Mouse (Mus musculus) heart, embryonic 12.5 days (tissue): ENCODE data around the gene Eif3k. TPM values are rescaled to one million over a fixed set of nuclear protein-coding genes. Genes with fewer than 3 reads are reported as not detected.

Experiments used
- ATAC-seq: fragments of 200-750 bp; cut with Nextera tagmentation; 2 replicates; pipeline ENCODE4 v1.8.0; 2017; ENCODE audit warnings: moderate TSS enrichment, moderate library complexity; ENCODE audit not compliant: insufficient number of reproducible peaks, low FRiP score
- H3K27ac ChIP-seq: fragments of 300-500 bp; sonication (generic); 2 replicates; pipeline ENCODE4 v1.5.1; 2016; ENCODE audit warnings: mild to moderate bottlenecking, moderate library complexity; ENCODE audit not compliant: poor library complexity, severe bottlenecking
- H3K27me3 ChIP-seq: fragments of 300-500 bp; sonication (generic); replicated peaks from 2 replicates; pipeline ENCODE4 v1.6.1; 2016; ENCODE audit warnings: mild to moderate bottlenecking, moderate library complexity
- H3K36me3 ChIP-seq: fragments of 300-500 bp; sonication (generic); 2 replicates; pipeline ENCODE4 v1.6.1; 2016; ENCODE audit warnings: mild to moderate bottlenecking, moderate library complexity
- H3K4me1 ChIP-seq: fragments of 300-500 bp; sonication (generic); replicated peaks from 2 replicates; pipeline ENCODE4 v1.6.1; 2016; ENCODE audit warnings: mild to moderate bottlenecking
- H3K4me2 ChIP-seq: fragments of 300-500 bp; sonication (generic); 2 replicates; pipeline ENCODE4 v1.6.1; 2016; ENCODE audit warnings: mild to moderate bottlenecking, moderate library complexity
- H3K4me3 ChIP-seq: fragments of 300-500 bp; sonication (generic); 2 replicates; pipeline ENCODE4 v1.5.1; 2016; ENCODE audit warnings: mild to moderate bottlenecking
- H3K9ac ChIP-seq: fragments of 300-500 bp; sonication (generic); 2 replicates; pipeline ENCODE4 v1.6.1; 2016; ENCODE audit warnings: mild to moderate bottlenecking, moderate library complexity
- H3K9me3 ChIP-seq: fragments of 300-500 bp; sonication (generic); replicated peaks from 2 replicates; pipeline ENCODE4 v1.6.1; 2016; ENCODE audit warnings: mild to moderate bottlenecking, moderate library complexity
- WGBS: fragments of 180-500 bp; shearing (Covaris S2); methylation state at CpG from one replicate; pipeline ENCODE4 v1.1.7; 2016; 5-methylcytosine and 5-hydroxymethylcytosine counted together
- polyA plus RNA-seq: library from polyadenylated mRNA; unstranded; fragments of >200 nt; fragmentation: Nextera tagmentation; extraction: Ambion mirVana; gene quantifications from 2 replicates; pipeline ENCODE4 v1.2.1, GENCODE M21; 2016

The Eif3k gene
- polyA plus RNA-seq, 1 experiment from 2014 or later = 254 TPM

DNA sequence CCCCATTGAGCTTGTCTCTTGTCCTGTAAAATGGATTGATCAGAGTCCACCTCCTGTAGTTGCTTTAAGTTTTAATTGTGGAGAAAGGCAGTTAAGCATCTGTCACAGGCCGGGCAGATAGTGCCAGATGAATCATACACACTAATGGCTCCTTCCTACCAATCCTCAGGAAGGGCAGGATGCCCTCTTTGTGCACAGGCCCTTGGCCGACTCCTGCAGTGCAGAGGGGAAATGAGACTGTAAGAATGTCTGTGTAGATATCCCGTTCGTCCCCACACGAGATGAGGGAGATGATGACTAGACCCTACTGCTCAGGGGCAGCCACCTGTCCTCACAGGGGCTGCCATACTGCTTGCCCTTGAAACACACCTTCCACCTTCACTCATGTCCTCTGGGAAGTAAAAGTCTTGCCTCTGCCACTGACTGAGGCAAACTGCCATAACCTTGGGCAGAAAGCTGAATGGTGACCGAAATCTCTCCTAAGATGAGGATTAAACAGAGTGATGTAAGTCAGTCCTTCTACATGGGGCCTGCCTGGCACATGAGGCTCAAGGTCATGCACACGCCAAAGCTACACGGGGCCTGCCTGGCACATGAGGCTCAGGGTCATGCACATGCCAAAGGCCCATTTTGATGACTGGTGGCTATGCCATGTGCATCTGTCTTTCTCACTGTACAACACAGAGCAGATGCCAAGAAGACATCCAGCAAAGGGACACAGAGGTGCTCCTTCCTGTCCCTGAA is 59.8 kb downstream of the Eif3k start:
- Histone ChIP-seq H3K27ac (peak overlapping the region; percentile 100), H3K4me3 (no peak overlapping the region), H3K9ac (peak overlapping the region; percentile 47), H3K4me2 (no peak overlapping the region), H3K36me3 (peaks cover 27% of the 10 kb centered on the region), H3K9me3 (no peaks in the 10 kb centered on the region), H3K27me3 (no peaks in the 10 kb centered on the region), H3K4me1 (peaks cover 91% of the 10 kb centered on the region)
- 63% methylated on average over 8 of the region's 8 CpGs for WGBS
- ATAC-seq = no peak

Other genes with a start within 250 kb of the Eif3k start
- gene Mrps12, start 240.0 kb downstream of the Eif3k start, polyA plus RNA-seq = 116 TPM in 2 replicates
- gene Sars2, start 239.9 kb downstream of the Eif3k start, polyA plus RNA-seq = 23.2 and 27.3 TPM in 2 replicates
- gene Ccer2, start 225.7 kb downstream of the Eif3k start, polyA plus RNA-seq = not detected in 2 replicates
- gene Sirt2, start 215.1 kb downstream of the Eif3k start, polyA plus RNA-seq = 46.6 and 49.0 TPM in 2 replicates
- 30.0 and 32.1 TPM in 2 replicates for gene Nfkbib, start 214.4 kb downstream of the Eif3k start, polyA plus RNA-seq
- gene Rinl, start 192.9 kb downstream of the Eif3k start, polyA plus RNA-seq = 2.7 and 2.8 TPM in 2 replicates
- gene Hnrnpl, start 173.3 kb downstream of the Eif3k start, polyA plus RNA-seq = 218 and 232 TPM in 2 replicates
- 137 and 142 TPM in 2 replicates for gene Ech1, start 156.6 kb downstream of the Eif3k start, polyA plus RNA-seq
- gene Lgals4, start 148.0 kb downstream of the Eif3k start, polyA plus RNA-seq = 4.2 and 4.4 TPM in 2 replicates
- gene Lgals7, start 118.0 kb downstream of the Eif3k start, polyA plus RNA-seq = 1.1 and 1.3 TPM in 2 replicates
- gene Capn12, start 100.4 kb downstream of the Eif3k start, polyA plus RNA-seq = 0.17 and 0.27 TPM in 2 replicates
- gene Actn4, start 19.5 kb downstream of the Eif3k start, polyA plus RNA-seq = 317 and 318 TPM in 2 replicates
- gene Map4k1, start 186 bp upstream of the Eif3k start, polyA plus RNA-seq = 5.8 and 6.5 TPM in 2 replicates
- gene Ryr1, start 143.3 kb upstream of the Eif3k start, polyA plus RNA-seq = 0.14 and 0.24 TPM in 2 replicates
- 0.71 and 0.95 TPM in 2 replicates for gene Rasgrp4, start 153.0 kb upstream of the Eif3k start, polyA plus RNA-seq
- gene Fam98c, start 174.4 kb upstream of the Eif3k start, polyA plus RNA-seq = 13.5 TPM in 2 replicates
- 0.21 and 0.41 TPM in 2 replicates for gene Ggn, start 188.3 kb upstream of the Eif3k start, polyA plus RNA-seq
- 1.6 and 2.1 TPM in 2 replicates for gene Spred3, start 188.5 kb upstream of the Eif3k start, polyA plus RNA-seq
- 221 and 225 TPM in 2 replicates for gene Psmd8, start 198.8 kb upstream of the Eif3k start, polyA plus RNA-seq
- gene Catsperg1, start 232.2 kb upstream of the Eif3k start, polyA plus RNA-seq = 0.38 and 0.44 TPM in 2 replicates